Mouse (Mus musculus) E14TG2a.4 (cell line): ENCODE data around the gene Large2.

ENCODE experiments used
- H3K27me3 ChIP-seq: 2 replicates; pipeline ENCODE4 v1.6.1; 2014; ENCODE audit warnings: low read length, control low read depth; ENCODE audit not compliant: insufficient read depth
- H3K36me3 ChIP-seq: 2 replicates; pipeline ENCODE4 v1.6.1; 2014; ENCODE audit warnings: low read length, control low read depth; ENCODE audit not compliant: insufficient read depth
- H3K4me1 ChIP-seq: replicated peaks from 2 replicates; pipeline ENCODE4 v1.6.1; 2014; ENCODE audit warnings: low read depth, low read length, control low read depth
- H3K4me3 ChIP-seq: replicated peaks from 2 replicates; pipeline ENCODE4 v1.5.1; 2014; ENCODE audit warnings: mild to moderate bottlenecking, low read length
- H3K9me3 ChIP-seq: 2 replicates; pipeline ENCODE4 v1.6.1; 2014; ENCODE audit warnings: low read length, control low read depth
- CTCF ChIP-seq: conservative IDR thresholded peaks from 2 replicates; pipeline ENCODE4 v1.5.1; 2014; ENCODE audit warnings: low read length
- NANOG ChIP-seq: IDR thresholded peaks from 2 replicates; pipeline ENCODE4 v1.6.1; 2014; ENCODE audit warnings: borderline replicate concordance, low read length, mixed read lengths
- POU5F1 ChIP-seq: IDR thresholded peaks from 2 replicates; pipeline ENCODE4 v1.6.1; 2014; ENCODE audit warnings: low read length, borderline replicate concordance

Gene Large2

DNA sequence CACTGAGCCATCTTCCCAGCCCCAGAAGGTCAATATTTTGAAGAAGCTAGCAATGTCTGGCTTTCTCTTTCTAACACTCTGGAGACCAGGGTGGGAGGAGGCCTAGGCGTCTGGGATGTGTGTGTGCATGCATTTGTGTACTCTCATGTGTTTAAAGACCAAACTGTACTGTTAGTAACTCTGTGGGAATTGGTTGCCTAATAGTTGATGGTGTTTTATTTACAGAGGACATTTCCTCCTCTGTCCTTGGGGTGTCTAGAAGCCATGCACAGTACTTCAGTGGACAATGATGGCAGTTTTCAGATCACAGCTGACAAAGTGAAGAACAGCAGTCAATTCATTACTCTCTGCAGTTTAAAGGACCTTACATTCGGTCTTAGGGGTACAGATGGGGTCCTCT is 27.5 kb downstream of the Large2 start:
- Histone ChIP-seq H3K36me3 (peaks cover 65% of the 10 kb centered on the region), H3K4me3 (no peak overlapping the region), H3K9me3 (no peaks in the 10 kb centered on the region), H3K4me1 (no peaks in the 10 kb centered on the region), H3K27me3 (no peaks in the 10 kb centered on the region)
- TF ChIP-seq NANOG (no peak), CTCF (no peak), POU5F1 (no peak)

DNA sequence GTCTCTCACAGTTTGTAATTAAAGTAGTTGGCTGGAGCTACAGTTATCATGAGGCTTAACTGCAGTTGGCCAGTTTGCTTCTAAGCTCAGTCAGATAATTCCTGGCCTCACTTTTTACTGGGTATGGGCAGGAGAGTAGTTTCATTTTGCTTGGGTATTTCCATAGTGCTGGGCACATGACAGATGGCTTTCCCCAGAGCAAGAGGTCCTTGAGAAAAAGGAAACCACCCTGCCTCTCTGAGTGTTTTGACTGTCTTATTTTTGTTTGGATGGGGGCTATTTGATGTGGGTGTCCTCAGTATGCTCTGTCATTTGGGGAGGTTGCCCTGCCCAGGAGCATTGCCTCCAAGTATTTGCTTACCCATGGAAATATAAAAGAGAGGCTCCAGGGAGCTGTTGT is 32.3 kb downstream of the Large2 start:
- no peak for TF ChIP-seq NANOG
- TF ChIP-seq POU5F1: no peak
- no peak for TF ChIP-seq CTCF

DNA sequence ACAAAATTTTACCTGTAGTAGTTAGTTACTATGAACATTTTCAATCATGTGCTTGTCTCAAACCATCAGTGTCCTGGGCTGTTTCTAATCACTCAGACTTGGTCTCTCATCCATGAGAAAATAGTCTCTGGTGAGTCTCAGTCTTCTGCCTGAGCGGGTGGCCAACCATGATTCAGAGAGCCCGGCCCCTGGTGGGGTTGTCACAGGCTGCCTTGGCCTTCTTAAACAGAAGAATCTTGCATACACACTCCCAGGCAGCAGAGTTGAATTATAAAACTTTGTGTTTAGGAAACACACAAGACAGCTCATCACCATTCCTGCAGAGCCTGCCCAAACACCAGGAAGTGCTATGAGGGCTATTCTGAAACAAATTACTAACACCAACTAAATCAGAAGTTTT is 42.8 kb downstream of the Large2 start:
- Histone ChIP-seq H3K9me3 (no peaks in the 10 kb centered on the region), H3K4me1 (peaks cover 14% of the 10 kb centered on the region), H3K27me3 (no peaks in the 10 kb centered on the region), H3K36me3 (peaks cover 71% of the 10 kb centered on the region), H3K4me3 (no peak overlapping the region)
- TF ChIP-seq NANOG: no peak
- TF ChIP-seq POU5F1: no peak
- TF ChIP-seq CTCF: no peak

More for the DNA sequence above, 32.3 kb downstream of the Large2 start:
- Histone ChIP-seq H3K4me1 (no peaks in the 10 kb centered on the region), H3K36me3 (peaks cover 31% of the 10 kb centered on the region), H3K9me3 (no peaks in the 10 kb centered on the region), H3K4me3 (no peak overlapping the region), H3K27me3 (no peaks in the 10 kb centered on the region)

DNA sequence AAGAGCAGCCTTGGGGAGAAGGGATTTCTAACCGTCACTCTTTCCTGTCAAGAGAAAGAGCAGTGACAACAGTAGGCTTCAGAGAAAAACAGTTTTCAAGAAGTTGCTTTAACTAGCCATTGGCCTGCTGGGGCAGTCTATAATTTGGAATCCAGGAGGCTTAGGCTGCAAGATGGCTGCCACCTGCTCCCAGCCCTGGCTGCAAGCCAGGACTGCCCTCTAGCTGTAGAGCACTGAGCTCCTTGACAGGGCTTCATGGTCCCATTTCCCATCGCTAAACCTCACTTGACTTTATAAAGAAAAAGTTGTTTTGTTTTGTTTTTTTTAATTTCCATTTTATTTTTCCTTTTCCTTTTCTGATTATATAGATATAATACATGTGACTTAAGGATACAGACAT is 43.3 kb downstream of the Large2 start:
- TF ChIP-seq CTCF (peak; percentile 39; the same call in 1 of the 2 replicates), POU5F1 (no peak)
- peaks cover 14% of the 10 kb centered on the region for H3K4me1 ChIP-seq

DNA sequence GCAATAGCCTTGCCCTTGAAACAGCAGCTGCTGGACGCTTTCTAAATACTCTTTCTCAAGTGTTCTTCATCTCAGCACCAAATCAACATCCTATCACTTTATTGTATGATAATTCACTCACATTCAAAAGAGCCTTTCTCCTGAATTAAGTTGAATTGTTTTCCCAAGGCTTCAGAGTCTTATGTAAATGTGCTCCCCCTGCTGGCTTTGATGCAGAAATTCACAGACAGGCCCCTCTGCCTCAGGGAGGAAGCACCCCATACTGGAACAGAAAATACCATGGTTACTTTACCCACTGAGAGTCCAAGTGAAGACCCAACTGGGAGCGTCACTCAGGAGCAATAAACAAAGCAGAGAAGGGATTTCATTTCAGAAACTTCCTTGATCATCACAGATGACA is 43.8 kb downstream of the Large2 start:
- Histone ChIP-seq H3K27me3 (no peaks in the 10 kb centered on the region), H3K9me3 (no peaks in the 10 kb centered on the region), H3K36me3 (peaks cover 74% of the 10 kb centered on the region), H3K4me3 (no peak overlapping the region), H3K4me1 (peaks cover 14% of the 10 kb centered on the region)
- peak; percentile 49 for TF ChIP-seq CTCF
- TF ChIP-seq POU5F1: no peak

More for the DNA sequence above, 43.3 kb downstream of the Large2 start:
- Histone ChIP-seq H3K9me3 (no peaks in the 10 kb centered on the region), H3K27me3 (no peaks in the 10 kb centered on the region), H3K4me3 (no peak overlapping the region), H3K36me3 (peaks cover 71% of the 10 kb centered on the region)

GRCm38 (mm10) chr2:92328206-92328605 is 46.5 kb downstream of the Large2 start:
- H3K27me3 ChIP-seq: no peaks in the 10 kb centered on the region
- H3K4me1 ChIP-seq: peaks cover 14% of the 10 kb centered on the region
- H3K36me3 ChIP-seq: peaks cover 62% of the 10 kb centered on the region
- H3K4me3 ChIP-seq: no peak overlapping the region
- H3K9me3 ChIP-seq: no peaks in the 10 kb centered on the region
- TF ChIP-seq NANOG (no peak), POU5F1 (no peak), CTCF (no peak)

DNA sequence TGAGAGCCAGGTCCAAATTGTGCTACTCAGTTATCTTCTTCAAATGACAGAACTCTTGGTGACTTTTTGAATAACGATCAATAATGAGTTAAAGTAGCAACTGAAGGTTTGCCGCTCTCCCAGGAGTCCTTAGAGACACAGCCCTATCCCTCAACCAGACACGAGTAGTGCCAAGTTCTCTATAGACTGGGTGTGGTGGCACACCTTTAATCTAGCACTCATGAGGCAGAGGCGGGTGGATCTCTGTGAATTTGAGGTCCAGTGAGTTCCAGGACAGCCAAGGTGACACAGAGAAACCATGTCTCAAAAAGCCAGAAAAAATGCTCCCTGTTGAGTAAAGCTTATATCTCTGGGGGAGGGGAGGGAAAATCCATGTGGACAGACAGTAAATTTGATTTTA is 47.1 kb downstream of the Large2 start:
- Histone ChIP-seq H3K4me3 (no peak overlapping the region), H3K27me3 (no peaks in the 10 kb centered on the region), H3K9me3 (no peaks in the 10 kb centered on the region), H3K36me3 (peaks cover 61% of the 10 kb centered on the region), H3K4me1 (peaks cover 14% of the 10 kb centered on the region)
- TF ChIP-seq POU5F1: no peak
- TF ChIP-seq NANOG: no peak
- no peak for TF ChIP-seq CTCF

- Histone ChIP-seq H3K9me3 (no peaks in the 10 kb centered on the region), H3K4me1 (peaks cover 11% of the 10 kb centered on the region), H3K4me3 (no peak overlapping the region), H3K36me3 (peaks cover 54% of the 10 kb centered on the region), H3K27me3 (no peaks in the 10 kb centered on the region)
- no peak for TF ChIP-seq NANOG
- no peak for TF ChIP-seq POU5F1
- TF ChIP-seq CTCF: no peak
These were observed 48.4 kb downstream of the Large2 start for GRCm38 (mm10) chr2:92326221-92326620.

GRCm38 (mm10) chr2:92325676-92326075 is 49.0 kb downstream of the Large2 start:
- Histone ChIP-seq H3K4me1 (peaks cover 7% of the 10 kb centered on the region), H3K9me3 (no peaks in the 10 kb centered on the region), H3K4me3 (no peak overlapping the region), H3K36me3 (peaks cover 53% of the 10 kb centered on the region), H3K27me3 (no peaks in the 10 kb centered on the region)
- TF ChIP-seq NANOG (no peak), CTCF (no peak), POU5F1 (no peak)
